ENCODE assay signal across 15 mouse cellular contexts in genomic region chr9:116136811-116137210, GRCm38 (mm10). TPM values are rescaled to one million over a fixed set of nuclear protein-coding genes. Genes with fewer than 3 reads are reported as not detected.
DNase-seq lines count a peak whose midpoint lies in the region; ATAC-seq and TF ChIP-seq lines count a peak whose summit lies in the region.
"Had no signal": no experiment of that assay in that cellular context is flagged by ENCODE, and none has a peak within 500 bp of the region (broad histone marks: within the 10 kb centered on the region; RNA-seq: fewer than 3 reads in every experiment).

No protein-coding gene starts in this region.

- no peak overlapping the region for H3K4me2 ChIP-seq in forebrain, embryonic 14.5 days (ENCODE audit: low read length)
- no peak overlapping the region for H3K4me2 ChIP-seq in forebrain, postnatal 0 days (ENCODE audit: low read depth)
- H3K4me2 ChIP-seq: liver, embryonic 15.5 days; neural tube, embryonic 13.5 days; stomach, embryonic 15.5 days had no signal

- H3K4me3 ChIP-seq in forebrain, embryonic 14.5 days (ENCODE audit: low read depth, low read length), result no peak overlapping the region
- H3K4me3 ChIP-seq in forebrain, postnatal 0 days (ENCODE audit: low read depth, low read length), result no peak overlapping the region
- H3K4me3 ChIP-seq in lung, adult 2 months (replicated peaks; ENCODE audit: extremely low read depth, low read depth, low read length), result no peak overlapping the region
- H3K4me3 ChIP-seq in brown adipose tissue, adult 24 weeks (ENCODE audit: insufficient read depth, low read depth, low read length), result no peak overlapping the region
- H3K4me3 ChIP-seq: liver, embryonic 15.5 days; neural tube, embryonic 13.5 days; stomach, embryonic 15.5 days had no signal

- WGBS in forebrain, embryonic 14.5 days, result 52% methylated on average over 5 of the region's 5 CpGs
- 50% methylated on average over 5 of the region's 5 CpGs for WGBS in forebrain, postnatal 0 days
- WGBS in lung, adult 2 months, result 62% methylated on average over 5 of the region's 5 CpGs

- ATAC-seq in forebrain, embryonic 14.5 days, result 0 out of 2 replicates have a peak, but pooled peaks have one; percentile 26
- no peak for ATAC-seq in forebrain, postnatal 0 days
- ATAC-seq: intestine, postnatal 0 days had no signal

- H3K36me3 ChIP-seq in forebrain, embryonic 14.5 days (ENCODE audit: control insufficient read depth, insufficient read depth, low read length), result no peaks in the 10 kb centered on the region
- no peaks in the 10 kb centered on the region for H3K36me3 ChIP-seq in forebrain, postnatal 0 days (ENCODE audit: insufficient read depth)
- H3K36me3 ChIP-seq in splenic B cell, adult 2 months (ENCODE audit: control insufficient read depth, insufficient read depth, low read length, poor library complexity, severe bottlenecking), result no peaks in the 10 kb centered on the region
- H3K36me3 ChIP-seq: liver, embryonic 15.5 days; neural tube, embryonic 13.5 days had no signal

- H3K9me3 ChIP-seq in forebrain, embryonic 14.5 days (replicated peaks; ENCODE audit: control insufficient read depth, low read length), result no peaks in the 10 kb centered on the region
- no peaks in the 10 kb centered on the region for H3K9me3 ChIP-seq in forebrain, postnatal 0 days (ENCODE audit: low read length)
- H3K9me3 ChIP-seq: liver, embryonic 15.5 days; neural tube, embryonic 13.5 days; stomach, embryonic 15.5 days had no signal

- H3K4me1 ChIP-seq in forebrain, embryonic 14.5 days (ENCODE audit: control insufficient read depth, insufficient read depth, low read length), result no peaks in the 10 kb centered on the region; the same call in 1 of the 2 replicates
- no peaks in the 10 kb centered on the region for H3K4me1 ChIP-seq in forebrain, postnatal 0 days (ENCODE audit: insufficient read depth)
- H3K4me1 ChIP-seq in lung, adult 2 months (ENCODE audit: control insufficient read depth, insufficient read depth, low read length), result peaks cover 38% of the 10 kb centered on the region
- peaks cover 58% of the 10 kb centered on the region for H3K4me1 ChIP-seq in brown adipose tissue, adult 24 weeks (ENCODE audit: control insufficient read depth, insufficient read depth, insufficient read length, low read length)

- H3K27me3 ChIP-seq in forebrain, embryonic 14.5 days (replicated peaks; ENCODE audit: control insufficient read depth, insufficient read depth, low read length), result no peaks in the 10 kb centered on the region
- H3K27me3 ChIP-seq in forebrain, postnatal 0 days (ENCODE audit: insufficient read depth, low read length), result no peaks in the 10 kb centered on the region
- no peaks in the 10 kb centered on the region for H3K27me3 ChIP-seq in splenic B cell, adult 2 months (ENCODE audit: control insufficient read depth, insufficient read depth, low read length, poor library complexity, severe bottlenecking)
- H3K27me3 ChIP-seq: liver, embryonic 15.5 days; neural tube, embryonic 13.5 days; stomach, embryonic 15.5 days had no signal

- no peak overlapping the region for H3K9ac ChIP-seq in forebrain, embryonic 14.5 days (ENCODE audit: low read length)
- no peak overlapping the region for H3K9ac ChIP-seq in forebrain, postnatal 0 days
- H3K9ac ChIP-seq: liver, embryonic 15.5 days; neural tube, embryonic 13.5 days; stomach, embryonic 15.5 days had no signal

- TF ChIP-seq POLR2A in lung, adult 2 months (IDR thresholded peaks at IDR 0.05; ENCODE audit: borderline replicate concordance, extremely low read depth, low read depth, low read length), result no peak

- no peak overlapping the region for H3K27ac ChIP-seq in forebrain, embryonic 14.5 days (ENCODE audit: low read depth, low read length)
- H3K27ac ChIP-seq in forebrain, postnatal 0 days (ENCODE audit: low read depth, low read length), result no peak overlapping the region
- H3K27ac ChIP-seq in brown adipose tissue, adult 24 weeks (replicated peaks; ENCODE audit: low read depth, low read length), result 0 out of 2 replicates have a peak overlapping the region, but pooled peaks have one; percentile 33
- H3K27ac ChIP-seq: liver, embryonic 15.5 days; neural tube, embryonic 13.5 days; stomach, embryonic 15.5 days had no signal

- no peak for TF ChIP-seq CTCF in forebrain, postnatal 0 days (IDR thresholded peaks at IDR 0.05; ENCODE audit: low read depth)
- TF ChIP-seq CTCF in lung, adult 2 months (IDR thresholded peaks at IDR 0.05; ENCODE audit: insufficient read depth, low read length), result no peak

- DNase-seq in forebrain, embryonic 14.5 days (ENCODE audit: low spot score), result peak; percentile 28
- no peak for DNase-seq in forebrain, postnatal 0 days
- peak; percentile 39 for DNase-seq in lung, postnatal 36 days
- no peak for DNase-seq in lung, adult 2 months
- DNase-seq in splenic B cell, adult 2 months (ENCODE audit: low read depth, low spot score), result peak; percentile 71
- DNase-seq in layer of hippocampus, adult 11-12 months (ENCODE audit: low spot score), result no peak
- DNase-seq: cerebellum, adult 9-11 months; embryo, embryonic 11 days; kidney, postnatal 25 days; thymus, postnatal 14 days had no signal

RNA-seq across cellular contexts. Expression of gene Tgfbr2, which starts 38.3 kb away (rescaled TPM):
- 5.5 and 7.7 TPM in 2 replicates for polyA plus RNA-seq in forebrain, embryonic 14.5 days (2014; fragmentation: Nextera tagmentation; extraction: Ambion mirVana)
- 13.9 and 20.8 TPM in 2 replicates for total RNA-seq in forebrain, postnatal 0 days (2014; rRNA removed)
- 6.3 and 6.5 TPM in 2 replicates for polyA plus RNA-seq in forebrain, postnatal 0 days (2015; fragmentation: Nextera tagmentation; extraction: Ambion mirVana)
- 135 and 146 TPM in 2 replicates for polyA plus RNA-seq in lung, adult 2 months (2012; rRNA removed)
- polyA plus RNA-seq in brown adipose tissue, adult 24 weeks (2012; ENCODE audit: insufficient read depth, insufficient read length, missing spikeins), result 60.5 and 68.8 TPM in 2 replicates

Comparison
In these comparisons a context has a peak if more than half of its experiments do, and no peak if none do; other contexts are left out.
1. DNase-seq: peak in forebrain, embryonic 14.5 days (single experiment), lung, postnatal 36 days (single experiment) and splenic B cell, adult 2 months (single experiment); none in forebrain, postnatal 0 days (single experiment), lung, adult 2 months (single experiment) and layer of hippocampus, adult 11-12 months (single experiment).